Mouse (Mus musculus): ENCODE results near the gene Tsc22d2. TPM values are rescaled to one million over a fixed set of nuclear protein-coding genes. Genes with fewer than 3 reads are reported as not detected.
A peak's percentile ranks its signal among the peaks of the same experiment; 100 is the strongest.

Tsc22d2 gene
- total RNA-seq (2021), result 10 to 100 TPM; 23.8 to 25.6 TPM

- intact Hi-C loops (cut with DNase I), result loop anchor here (1.0 to 2.0 kb wide), 3 partner anchors 76 to 278 kb away; partner anchors contain the start of genes Selenot and Siah2
- peak; percentile 99 to 100 for DNase-seq
These were observed at the start of gene Tsc22d2 for GRCm38 (mm10) chr3:58414234-58414938. Tsc22d2 (plus strand) TSS chr3:58414715.

GRCm38 (mm10) chr3:58366756-58367155 is 47.8 kb upstream of the Tsc22d2 start:
- intact Hi-C loops (cut with DNase I), result no loop called here
- no peak for DNase-seq

- intact Hi-C loops (cut with DNase I), result no loop called here
- DNase-seq, result no peak
These were observed 43.7 kb upstream of the Tsc22d2 start for GRCm38 (mm10) chr3:58370811-58371210.

- peak; percentile 52 to 74 for DNase-seq
- intact Hi-C loops (cut with DNase I), result loop anchor here (2.0 kb wide), 1 partner anchor 45 kb away; no protein-coding TSS in a partner anchor
These were observed 42.2 kb upstream of the Tsc22d2 start for GRCm38 (mm10) chr3:58372066-58372904.

- intact Hi-C loops (cut with DNase I), result loop anchor here (2.0 kb wide), 1 partner anchor 44 kb away; no protein-coding TSS in a partner anchor
- DNase-seq, result no peak
These were observed 41.7 kb upstream of the Tsc22d2 start for GRCm38 (mm10) chr3:58372905-58373208.

GRCm38 (mm10) chr3:58374281-58374680 is 40.2 kb upstream of the Tsc22d2 start:
- DNase-seq, result no peak
- intact Hi-C loops (cut with DNase I), result no loop called here

- intact Hi-C loops (cut with DNase I), result no loop called here
- no peak for DNase-seq
These were observed 37.8 kb upstream of the Tsc22d2 start for GRCm38 (mm10) chr3:58376713-58377112.

GRCm38 (mm10) chr3:58377589-58378134 is 36.9 kb upstream of the Tsc22d2 start:
- intact Hi-C loops (cut with DNase I), result no loop called here
- no peak for DNase-seq

- no peak for DNase-seq
- intact Hi-C loops (cut with DNase I), result no loop called here
These were observed 31.8 kb upstream of the Tsc22d2 start for GRCm38 (mm10) chr3:58382676-58383075.

GRCm38 (mm10) chr3:58385060-58385459 is 29.5 kb upstream of the Tsc22d2 start:
- intact Hi-C loops (cut with DNase I), result no loop called here
- DNase-seq, result no peak

GRCm38 (mm10) chr3:58388731-58389130 is 25.8 kb upstream of the Tsc22d2 start:
- intact Hi-C loops (cut with DNase I), result no loop called here
- DNase-seq, result no peak

- no peak for DNase-seq
- intact Hi-C loops (cut with DNase I), result no loop called here
These were observed 16.0 kb upstream of the Tsc22d2 start for GRCm38 (mm10) chr3:58398541-58398940.

- intact Hi-C loops (cut with DNase I), result no loop called here
- DNase-seq, result no peak
These were observed 14.6 kb upstream of the Tsc22d2 start for GRCm38 (mm10) chr3:58399931-58400330.

GRCm38 (mm10) chr3:58411669-58412068 is 2.8 kb upstream of the Tsc22d2 start:
- intact Hi-C loops (cut with DNase I), result no loop called here
- no peak for DNase-seq

- DNase-seq, result no peak
- intact Hi-C loops (cut with DNase I), result loop anchor here (1.0 to 2.0 kb wide), 3 partner anchors 77 to 279 kb away; partner anchors contain the start of genes Selenot and Siah2
These were observed 844 bp upstream of the Tsc22d2 start for GRCm38 (mm10) chr3:58413671-58414070.

GRCm38 (mm10) chr3:58414986-58415883 is 720 bp downstream of the Tsc22d2 start:
- intact Hi-C loops (cut with DNase I), result loop anchor here (1.0 to 5.0 kb wide), 6 partner anchors 76 to 568 kb away; partner anchors contain the start of genes Pfn2, Selenot and Siah2
- peak; percentile 80 to 91 for DNase-seq

GRCm38 (mm10) chr3:58415884-58416725 is 1.6 kb downstream of the Tsc22d2 start:
- DNase-seq, result peak; percentile 76 to 82
- intact Hi-C loops (cut with DNase I), result loop anchor here (1.0 to 5.0 kb wide), 7 partner anchors 43 to 569 kb away; partner anchors contain the start of genes Pfn2 and Selenot

GRCm38 (mm10) chr3:58416726-58417437 is 2.4 kb downstream of the Tsc22d2 start:
- intact Hi-C loops (cut with DNase I), result loop anchor here (2.0 to 5.0 kb wide), 4 partner anchors 44 to 570 kb away; partner anchors contain the start of gene Pfn2
- peak; percentile 52 to 69 for DNase-seq
